Mouse (Mus musculus) ovary, postnatal 10 days (tissue): ENCODE measurements around the gene Gm20388.

Experiments used
- DNase-seq: peaks from one replicate; pipeline ENCODE4 v3.0.0; 2022; ENCODE audit warnings: low spot score

The Gm20388 gene

GRCm38 (mm10) chr8:120549321-120549921 lies 638.8 kb downstream of the Gm20388 start:
- DNase-seq = no peak

- DNase-seq = no peak
Measured at GRCm38 (mm10) chr8:120549922-120550321, 639.3 kb downstream of the Gm20388 start.

GRCm38 (mm10) chr8:120550430-120550829 lies 639.8 kb downstream of the Gm20388 start:
- DNase-seq = no peak

- DNase-seq = no peak
Measured at GRCm38 (mm10) chr8:120550937-120551676, 640.5 kb downstream of the Gm20388 start.

- no peak for DNase-seq
Measured at GRCm38 (mm10) chr8:120551677-120551980, 641.0 kb downstream of the Gm20388 start.

GRCm38 (mm10) chr8:120552509-120552908 lies 641.9 kb downstream of the Gm20388 start:
- DNase-seq = no peak

- no peak for DNase-seq
Measured at GRCm38 (mm10) chr8:120553441-120554123, 642.9 kb downstream of the Gm20388 start.

- DNase-seq = no peak
Measured at GRCm38 (mm10) chr8:120554466-120555039, 643.9 kb downstream of the Gm20388 start.

- no peak for DNase-seq
Measured at GRCm38 (mm10) chr8:120556198-120556892, 645.7 kb downstream of the Gm20388 start.

- no peak for DNase-seq
Measured at GRCm38 (mm10) chr8:120557170-120557965, 646.7 kb downstream of the Gm20388 start.

GRCm38 (mm10) chr8:120558162-120558561 lies 647.5 kb downstream of the Gm20388 start:
- DNase-seq = no peak

GRCm38 (mm10) chr8:120559654-120560053 lies 649.0 kb downstream of the Gm20388 start:
- DNase-seq = no peak

- DNase-seq = no peak
Measured at GRCm38 (mm10) chr8:120560535-120560934, 649.9 kb downstream of the Gm20388 start.

- no peak for DNase-seq
Measured at GRCm38 (mm10) chr8:120561539-120562435, 651.1 kb downstream of the Gm20388 start.

GRCm38 (mm10) chr8:120562680-120563347 lies 652.2 kb downstream of the Gm20388 start:
- DNase-seq = no peak

GRCm38 (mm10) chr8:120563348-120563724 lies 652.7 kb downstream of the Gm20388 start:
- DNase-seq = no peak

- peak; percentile 71 for DNase-seq
Measured at GRCm38 (mm10) chr8:120563851-120564837, 653.5 kb downstream of the Gm20388 start.

GRCm38 (mm10) chr8:120565151-120565711 lies 654.6 kb downstream of the Gm20388 start:
- DNase-seq = no peak
